Mouse (Mus musculus) midbrain, embryonic 12.5 days (tissue): ENCODE measurements around the gene Ilvbl. TPM values are rescaled to one million over a fixed set of nuclear protein-coding genes. Genes with fewer than 3 reads are reported as not detected.
"Not testable (repeated sequence)": the region's sequence is repeated elsewhere in the genome, so short reads cannot be mapped to it uniquely, and the experiment has no call there.

Experiments
- ATAC-seq: fragments of 200-750 bp; cut with Nextera tagmentation; 2 replicates; pipeline ENCODE4 v1.8.0; 2017; ENCODE audit warnings: low read depth, moderate TSS enrichment, moderate library complexity; ENCODE audit not compliant: low FRiP score
- H3K27ac ChIP-seq: fragments of 300-500 bp; sonication (generic); replicated peaks from 2 replicates; pipeline ENCODE4 v1.5.1; 2016; ENCODE audit warnings: mild to moderate bottlenecking
- H3K27me3 ChIP-seq: fragments of 300-500 bp; sonication (generic); 2 replicates; pipeline ENCODE4 v1.6.1; 2016; ENCODE audit warnings: mild to moderate bottlenecking
- H3K36me3 ChIP-seq: fragments of 300-500 bp; sonication (generic); 2 replicates; pipeline ENCODE4 v1.6.1; 2016
- H3K4me1 ChIP-seq: fragments of 300-500 bp; sonication (generic); 2 replicates; pipeline ENCODE4 v1.6.1; 2016
- H3K4me2 ChIP-seq: fragments of 300-500 bp; sonication (generic); replicated peaks from 2 replicates; pipeline ENCODE4 v1.6.1; 2016; ENCODE audit warnings: mild to moderate bottlenecking, moderate library complexity
- H3K4me3 ChIP-seq: fragments of 300-500 bp; sonication (generic); 2 replicates; pipeline ENCODE4 v1.5.1; 2016; ENCODE audit warnings: mild to moderate bottlenecking
- H3K9ac ChIP-seq: fragments of 300-500 bp; sonication (generic); replicated peaks from 2 replicates; pipeline ENCODE4 v1.6.1; 2016; ENCODE audit warnings: mild to moderate bottlenecking, moderate library complexity
- H3K9me3 ChIP-seq: fragments of 300-500 bp; sonication (generic); 2 replicates; pipeline ENCODE4 v1.6.1; 2016; ENCODE audit warnings: mild to moderate bottlenecking
- WGBS: fragments of 180-500 bp; shearing (Covaris S2); methylation state at CpG from one replicate; pipeline ENCODE4 v1.1.7; 2016; 5-methylcytosine and 5-hydroxymethylcytosine counted together
- polyA plus RNA-seq: library from polyadenylated mRNA; unstranded; fragments of >200 nt; fragmentation: Nextera tagmentation; extraction: Ambion mirVana; gene quantifications from 2 replicates; pipeline ENCODE4 v1.2.1, GENCODE M21; 2016

The Ilvbl gene
- polyA plus RNA-seq, 1 experiment from 2014 or later, result 43.6 TPM

DNA sequence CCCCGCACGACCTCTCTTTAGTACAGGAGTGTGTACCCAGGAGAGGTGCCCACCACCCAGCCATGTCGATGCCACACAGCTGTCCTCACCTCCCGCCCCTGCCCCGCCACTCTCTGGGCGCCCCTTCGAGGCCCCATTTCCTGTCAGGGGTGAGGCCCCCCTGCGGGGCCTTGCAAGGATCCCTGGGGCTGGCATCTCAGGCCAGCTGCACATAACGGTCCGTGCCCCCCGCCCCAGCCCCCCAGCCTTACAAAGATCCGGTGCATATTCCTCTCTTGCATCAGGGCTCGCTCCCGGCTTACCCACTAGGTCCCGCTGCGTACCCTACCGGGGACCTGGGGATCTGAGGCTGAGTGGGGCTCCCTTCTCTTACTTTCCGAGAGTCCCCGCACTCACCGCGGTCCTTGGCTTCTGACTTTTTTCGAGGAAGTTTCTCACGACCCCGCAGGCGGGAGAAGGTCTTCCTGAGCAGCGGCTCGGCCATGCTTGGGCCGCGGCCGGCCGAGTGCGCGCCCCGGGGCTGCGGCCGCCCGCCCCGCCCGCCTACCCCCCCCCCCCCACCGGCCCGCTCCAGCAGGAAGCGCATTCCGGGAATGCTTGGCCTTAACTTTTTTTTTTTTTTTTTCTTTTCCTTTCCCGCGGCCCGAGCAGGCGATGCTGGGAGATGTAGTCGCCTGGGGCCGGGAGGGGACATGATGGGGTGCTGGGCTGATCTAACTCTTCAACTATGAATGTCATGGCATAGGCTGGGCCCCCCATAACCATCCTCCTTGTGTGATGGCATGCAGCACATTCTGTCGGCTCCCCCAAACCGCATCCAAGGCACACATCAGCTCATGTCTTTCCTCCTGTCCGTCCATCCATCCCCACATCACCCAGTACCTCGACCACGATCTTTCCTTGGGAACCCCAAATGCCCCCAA, 17.5 kb downstream of the Ilvbl start, which contains the start of gene Syde1:
Syde1 (minus strand) TSS at position 559 of the 923 bp plus-strand sequence.
- Histone ChIP-seq H3K9ac (peak within 1 kb of the TSS; percentile 68), H3K36me3 (peaks cover 10% of the 10 kb centered on the region), H3K9me3 (no peaks in the 10 kb centered on the region), H3K27me3 (no peaks in the 10 kb centered on the region; the same call in 1 of the 2 replicates), H3K4me2 (peak within 1 kb of the TSS; percentile 84), H3K4me3 (peak within 1 kb of the TSS; percentile 60), H3K4me1 (0 out of 2 replicates have a peak, but pooled peaks cover 10% of the 10 kb centered on the region), H3K27ac (peak within 1 kb of the TSS; percentile 15; the same call in 1 of the 2 replicates)
- peak; percentile 75 for ATAC-seq
- WGBS, result 5% methylated on average over 42 of the region's 54 CpGs

DNA sequence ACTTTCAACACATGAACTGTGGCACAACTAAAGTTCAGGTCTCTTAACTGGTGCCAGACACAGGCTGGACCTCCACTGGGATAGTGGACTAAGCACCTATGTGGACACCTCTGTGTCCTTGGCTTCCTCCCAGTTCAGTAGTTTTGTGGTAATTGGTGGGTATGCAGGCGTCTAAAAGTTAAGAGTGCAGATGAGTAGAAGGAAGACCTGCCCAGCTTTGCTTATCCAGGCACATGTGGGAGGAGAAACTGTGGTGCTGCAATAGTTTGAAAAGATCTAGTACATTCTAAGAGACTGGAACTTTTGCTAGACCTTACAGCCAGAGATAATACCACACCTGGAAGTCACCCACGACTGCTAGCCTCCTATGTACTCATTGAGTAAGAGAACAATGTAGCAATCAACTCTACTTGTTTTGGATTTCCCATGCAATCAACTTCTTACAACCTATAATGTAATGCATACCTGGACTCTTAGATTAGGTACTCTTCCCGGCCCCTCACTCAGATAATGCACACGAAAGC, 18.8 kb downstream of the Ilvbl start:
- H3K9me3 ChIP-seq, result no peaks in the 10 kb centered on the region
- H3K27me3 ChIP-seq, result no peaks in the 10 kb centered on the region; the same call in 1 of the 2 replicates
- no peak overlapping the region for H3K4me2 ChIP-seq
- WGBS, result 90% methylated on average over 4 of the region's 4 CpGs
- H3K4me1 ChIP-seq, result 0 out of 2 replicates have a peak, but pooled peaks cover 10% of the 10 kb centered on the region
- H3K27ac ChIP-seq, result no peak overlapping the region
- H3K9ac ChIP-seq, result no peak overlapping the region
- ATAC-seq, result no peak
- H3K36me3 ChIP-seq, result no peaks in the 10 kb centered on the region
- H3K4me3 ChIP-seq, result no peak overlapping the region

DNA sequence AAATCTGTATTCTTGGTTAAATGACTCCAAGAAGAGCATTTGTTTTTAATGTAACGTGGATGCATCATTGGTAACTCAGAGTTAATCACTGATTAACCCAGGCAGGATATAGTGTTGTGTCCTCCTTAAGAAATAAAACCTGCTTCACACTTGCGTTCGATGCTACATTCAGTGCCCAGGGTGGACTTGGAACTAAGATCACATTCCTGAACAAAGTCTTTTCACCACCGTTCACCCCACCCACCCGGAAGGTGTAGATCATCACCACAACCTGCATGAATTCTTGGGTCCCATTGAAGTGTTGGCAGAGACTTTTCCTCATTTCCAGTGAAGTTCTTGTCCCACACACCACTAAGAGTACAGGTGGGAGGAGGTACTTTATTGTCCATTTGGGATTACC, 19.6 kb downstream of the Ilvbl start:
- Histone ChIP-seq H3K36me3 (no peaks in the 10 kb centered on the region), H3K4me2 (no peak overlapping the region), H3K4me1 (0 out of 2 replicates have a peak, but pooled peaks cover 10% of the 10 kb centered on the region), H3K27ac (no peak overlapping the region), H3K9me3 (no peaks in the 10 kb centered on the region), H3K27me3 (no peaks in the 10 kb centered on the region; the same call in 1 of the 2 replicates), H3K4me3 (no peak overlapping the region), H3K9ac (no peak overlapping the region)
- ATAC-seq, result no peak
- 93% methylated on average over 5 of the region's 5 CpGs for WGBS

- Histone ChIP-seq H3K27ac (no peak overlapping the region), H3K9ac (no peak overlapping the region), H3K27me3 (no peaks in the 10 kb centered on the region; the same call in 1 of the 2 replicates), H3K9me3 (no peaks in the 10 kb centered on the region), H3K4me2 (no peak overlapping the region), H3K4me3 (no peak overlapping the region), H3K4me1 (0 out of 2 replicates have a peak, but pooled peaks cover 10% of the 10 kb centered on the region), H3K36me3 (no peaks in the 10 kb centered on the region)
- ATAC-seq, result no peak
- 73% methylated on average over 6 of the region's 6 CpGs for WGBS
Measured at GRCm38 (mm10) chr10:78594157-78594556, 20.0 kb downstream of the Ilvbl start.

- Histone ChIP-seq H3K27ac (no peak overlapping the region), H3K27me3 (no peaks in the 10 kb centered on the region; the same call in 1 of the 2 replicates), H3K9ac (no peak overlapping the region), H3K4me2 (no peak overlapping the region), H3K4me1 (0 out of 2 replicates have a peak, but pooled peaks cover 10% of the 10 kb centered on the region), H3K36me3 (no peaks in the 10 kb centered on the region), H3K4me3 (no peak overlapping the region), H3K9me3 (no peaks in the 10 kb centered on the region)
- no peak for ATAC-seq
Measured at GRCm38 (mm10) chr10:78594566-78594965, 20.4 kb downstream of the Ilvbl start.

DNA sequence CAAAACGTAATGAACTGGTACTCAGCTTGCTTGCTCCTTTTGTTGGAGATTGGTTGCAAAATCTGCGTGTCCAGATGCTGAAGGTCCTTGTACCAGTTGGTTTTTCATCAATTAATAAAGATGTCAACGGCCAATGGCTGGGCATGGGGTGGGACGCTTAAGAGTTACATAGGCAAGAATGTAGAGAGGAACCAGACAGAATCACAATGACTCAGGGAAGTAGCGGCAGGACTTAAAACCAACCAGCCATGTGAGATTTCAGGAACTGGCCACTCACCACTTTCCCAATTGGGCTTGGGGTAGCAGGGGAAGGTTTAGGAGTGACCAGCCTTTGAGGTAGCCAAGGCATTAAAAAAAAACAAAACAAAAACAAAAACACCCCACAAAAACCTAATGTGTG, 25.7 kb downstream of the Ilvbl start:
- whole genome bisulfite sequencing, result 86% methylated on average over 5 of the region's 5 CpGs
- no peaks in the 10 kb centered on the region for H3K9me3 ChIP-seq
- ATAC-seq, result no peak
- no peaks in the 10 kb centered on the region for H3K36me3 ChIP-seq
- H3K4me3 ChIP-seq, result no peak overlapping the region
- no peaks in the 10 kb centered on the region for H3K27me3 ChIP-seq
- H3K4me2 ChIP-seq, result no peak overlapping the region
- no peaks in the 10 kb centered on the region for H3K4me1 ChIP-seq
- H3K9ac ChIP-seq, result no peak overlapping the region
- no peak overlapping the region for H3K27ac ChIP-seq

DNA sequence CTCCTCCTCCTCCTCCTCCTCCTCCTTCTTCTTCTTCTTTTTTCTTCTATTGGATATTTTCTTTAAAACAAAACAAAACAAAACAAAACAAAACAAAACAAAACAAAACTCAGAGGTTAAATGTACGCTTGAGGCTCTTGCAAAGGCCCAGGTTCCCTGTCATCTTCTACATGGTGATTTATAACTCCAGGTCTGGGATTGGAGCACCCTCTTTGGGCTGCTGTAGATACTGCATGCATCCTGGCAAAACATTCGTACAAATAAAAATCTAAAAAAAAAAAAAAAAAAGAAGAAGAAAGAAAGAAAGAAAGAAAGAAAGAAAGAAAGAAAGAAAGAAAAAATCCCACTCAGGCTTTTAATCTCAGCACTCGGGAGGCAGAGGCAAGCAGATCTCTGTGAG, 30.9 kb downstream of the Ilvbl start:
- H3K9ac ChIP-seq, result no peak overlapping the region
- no peaks in the 10 kb centered on the region for H3K27me3 ChIP-seq
- no peak for ATAC-seq
- H3K4me3 ChIP-seq, result no peak overlapping the region
- H3K27ac ChIP-seq, result no peak overlapping the region
- no peak overlapping the region for H3K4me2 ChIP-seq
- no peaks in the 10 kb centered on the region for H3K4me1 ChIP-seq
- H3K36me3 ChIP-seq, result no peaks in the 10 kb centered on the region
- H3K9me3 ChIP-seq, result no peaks in the 10 kb centered on the region
- 53% methylated on average over 3 of the region's 3 CpGs for WGBS

DNA sequence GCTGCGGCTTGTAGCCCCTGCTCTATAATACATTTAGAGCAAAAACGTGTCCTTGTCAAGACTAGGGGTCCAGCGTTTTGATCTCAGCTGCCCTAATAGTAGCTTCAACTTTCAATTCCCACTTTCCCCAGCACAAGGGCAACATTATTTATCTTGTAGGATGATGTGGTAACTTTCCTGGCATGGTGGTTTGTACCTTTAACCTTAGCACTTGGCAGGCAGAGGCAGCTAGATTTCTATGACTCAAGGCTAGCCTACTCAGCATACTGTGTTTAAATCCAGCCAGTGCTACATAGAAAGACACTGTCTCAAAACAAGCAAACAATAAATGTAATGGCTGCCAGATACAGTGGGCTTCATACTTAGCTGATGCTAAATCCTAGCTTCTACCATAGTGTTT, 33.5 kb downstream of the Ilvbl start:
- H3K4me3 ChIP-seq, result no peak overlapping the region
- 75% methylated on average over 3 of the region's 3 CpGs for WGBS
- no peaks in the 10 kb centered on the region for H3K27me3 ChIP-seq
- no peak overlapping the region for H3K9ac ChIP-seq
- no peak overlapping the region for H3K27ac ChIP-seq
- H3K9me3 ChIP-seq, result no peaks in the 10 kb centered on the region
- H3K4me1 ChIP-seq, result no peaks in the 10 kb centered on the region
- ATAC-seq, result no peak
- H3K36me3 ChIP-seq, result no peaks in the 10 kb centered on the region
- H3K4me2 ChIP-seq, result no peak overlapping the region

- no peak for ATAC-seq
- H3K27ac ChIP-seq, result no peak within 1 kb of the TSS
- H3K4me2 ChIP-seq, result no peak within 1 kb of the TSS
- no peaks in the 10 kb centered on the region for H3K36me3 ChIP-seq
- no peaks in the 10 kb centered on the region for H3K4me1 ChIP-seq
- H3K9me3 ChIP-seq, result no peaks in the 10 kb centered on the region
- no peaks in the 10 kb centered on the region for H3K27me3 ChIP-seq
- H3K9ac ChIP-seq, result no peak within 1 kb of the TSS
- no peak within 1 kb of the TSS for H3K4me3 ChIP-seq
- 82% methylated on average over 1 of the region's 1 CpGs for WGBS
Measured at GRCm38 (mm10) chr10:78617974-78618373, 43.8 kb downstream of the Ilvbl start, which contains the start of gene Olfr1357. Gene Olfr1357 (minus strand): TSS chr10:78618074.

DNA sequence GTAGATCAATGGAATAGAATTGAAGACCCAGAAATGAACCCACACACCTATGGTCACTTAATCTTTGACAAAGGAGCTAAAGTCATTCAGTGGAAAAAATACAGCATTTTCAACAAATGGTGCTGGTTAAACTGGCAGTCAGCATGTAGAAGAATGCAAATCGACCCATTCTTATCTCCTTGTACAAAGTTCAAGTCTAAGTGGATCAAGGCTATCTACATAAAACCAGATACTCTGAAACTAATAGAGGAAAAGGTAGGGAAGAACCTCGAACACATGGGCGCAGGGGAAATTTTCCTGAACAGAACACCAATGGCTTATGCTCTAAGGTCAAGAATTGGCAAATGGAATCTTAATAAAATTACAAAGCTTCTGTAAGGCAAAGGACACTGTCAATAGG, 49.0 kb downstream of the Ilvbl start:
- H3K36me3 ChIP-seq, result not testable (repeated sequence)
- 85% methylated on average over 3 of the region's 3 CpGs for WGBS

DNA sequence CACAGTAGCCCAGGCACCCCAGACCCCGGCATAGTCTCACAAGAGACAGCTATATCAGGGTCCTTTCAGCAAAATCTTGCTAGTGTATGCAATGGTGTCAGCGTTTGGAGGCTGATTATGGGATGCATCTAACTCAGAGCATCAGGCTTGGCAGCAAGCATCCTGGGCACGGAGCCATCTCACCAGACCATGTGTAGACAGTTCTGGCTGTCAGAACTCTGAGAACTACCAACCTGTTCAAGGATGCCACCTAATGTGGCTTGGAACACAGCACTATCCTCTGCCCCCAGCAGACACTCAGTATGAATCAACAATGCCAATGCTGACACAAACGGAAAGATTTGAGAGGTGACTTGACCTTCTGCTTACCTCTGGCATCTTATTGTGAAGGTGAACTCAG, 56.0 kb downstream of the Ilvbl start:
- Histone ChIP-seq H3K9me3 (no peaks in the 10 kb centered on the region), H3K27me3 (no peaks in the 10 kb centered on the region), H3K4me3 (no peak overlapping the region), H3K27ac (no peak overlapping the region), H3K4me2 (no peak overlapping the region), H3K9ac (no peak overlapping the region), H3K36me3 (no peaks in the 10 kb centered on the region), H3K4me1 (no peaks in the 10 kb centered on the region)
- ATAC-seq, result no peak
- 84% methylated on average over 4 of the region's 4 CpGs for WGBS

More for the DNA sequence above, 49.0 kb downstream of the Ilvbl start:
- H3K4me3 ChIP-seq, H3K27me3 ChIP-seq, H3K4me1 ChIP-seq, H3K4me2 ChIP-seq, H3K9me3 ChIP-seq, H3K9ac ChIP-seq, H3K27ac ChIP-seq, ATAC-seq: not testable (repeated sequence)

GRCm38 (mm10) chr10:78632311-78632710, 58.2 kb downstream of the Ilvbl start:
- H3K4me1 ChIP-seq, result no peaks in the 10 kb centered on the region
- no peak overlapping the region for H3K4me3 ChIP-seq
- H3K27me3 ChIP-seq, result no peaks in the 10 kb centered on the region
- no peaks in the 10 kb centered on the region for H3K36me3 ChIP-seq
- no peaks in the 10 kb centered on the region for H3K9me3 ChIP-seq
- no peak overlapping the region for H3K27ac ChIP-seq
- 21% methylated on average over 6 of the region's 6 CpGs for WGBS
- H3K9ac ChIP-seq, result no peak overlapping the region
- H3K4me2 ChIP-seq, result peak overlapping the region; percentile 26; the same call in 1 of the 2 replicates
- peak; percentile 73 for ATAC-seq
